Mouse (Mus musculus): ENCODE results near the gene Gpatch1. TPM values are rescaled to one million over a fixed set of nuclear protein-coding genes. Genes with fewer than 3 reads are reported as not detected.

Gpatch1 gene
- polyA plus RNA-seq, 1 experiment from 2014 or later = 23.1 TPM

- ATAC-seq (replicated peaks) = no peak
- Histone ChIP-seq H3K9ac (no peak overlapping the region), H3K27me3 (replicated peaks) (no peaks in the 10 kb centered on the region), H3K4me2 (no peak overlapping the region), H3K4me3 (no peak overlapping the region), H3K27ac (no peak overlapping the region), H3K36me3 (replicated peaks) (no peaks in the 10 kb centered on the region), H3K9me3 (no peaks in the 10 kb centered on the region), H3K4me1 (no peaks in the 10 kb centered on the region)
- WGBS = 94% methylated on average over 5 of the region's 5 CpGs
Observed at GRCm38 (mm10) chr7:35344785-35345330, 26.6 kb upstream of the Gpatch1 start.

GRCm38 (mm10) chr7:35342498-35342897, 24.3 kb upstream of the Gpatch1 start:
- no peak overlapping the region for H3K4me2 ChIP-seq
- no peaks in the 10 kb centered on the region for H3K36me3 ChIP-seq (replicated peaks)
- WGBS = 82% methylated on average over 4 of the region's 4 CpGs
- no peak overlapping the region for H3K9ac ChIP-seq
- no peaks in the 10 kb centered on the region for H3K9me3 ChIP-seq
- H3K4me1 ChIP-seq = no peaks in the 10 kb centered on the region
- H3K27ac ChIP-seq = no peak overlapping the region
- H3K27me3 ChIP-seq (replicated peaks) = 0 out of 2 replicates have a peak, but pooled peaks cover 5% of the 10 kb centered on the region
- ATAC-seq (replicated peaks) = no peak
- no peak overlapping the region for H3K4me3 ChIP-seq

DNA sequence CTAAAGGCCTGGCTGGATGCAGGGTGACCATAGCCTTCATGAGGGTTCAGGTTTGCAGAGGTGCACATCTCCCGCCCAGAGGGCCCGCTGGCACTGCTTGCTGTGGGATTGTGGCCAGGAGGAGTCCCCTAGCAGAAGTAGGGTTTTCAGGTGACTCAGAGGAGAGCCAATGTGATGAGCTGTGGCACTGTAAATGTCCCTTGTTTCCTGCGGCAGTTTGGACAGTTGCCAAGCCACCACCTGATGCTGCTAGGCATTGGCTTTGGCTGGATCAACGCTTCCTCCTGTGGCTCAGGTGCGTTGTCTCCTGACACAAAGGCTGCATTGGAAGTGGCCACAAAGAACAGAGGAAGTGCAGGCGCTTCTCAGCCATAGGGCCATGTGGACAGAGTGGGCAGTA, 23.0 kb upstream of the Gpatch1 start:
- H3K4me2 ChIP-seq = no peak overlapping the region
- no peaks in the 10 kb centered on the region for H3K36me3 ChIP-seq (replicated peaks)
- no peak overlapping the region for H3K9ac ChIP-seq
- 85% methylated on average over 6 of the region's 6 CpGs for WGBS
- no peak for ATAC-seq (replicated peaks)
- no peak overlapping the region for H3K27ac ChIP-seq
- no peaks in the 10 kb centered on the region for H3K9me3 ChIP-seq
- H3K4me3 ChIP-seq = no peak overlapping the region
- no peaks in the 10 kb centered on the region for H3K4me1 ChIP-seq
- H3K27me3 ChIP-seq (replicated peaks) = peaks cover 14% of the 10 kb centered on the region

- H3K36me3 ChIP-seq (replicated peaks) = no peaks in the 10 kb centered on the region
- H3K4me3 ChIP-seq = no peak overlapping the region
- H3K9ac ChIP-seq = no peak overlapping the region
- 20% methylated on average over 5 of the region's 5 CpGs for WGBS
- H3K27ac ChIP-seq = no peak overlapping the region
- no peak overlapping the region for H3K4me2 ChIP-seq
- no peaks in the 10 kb centered on the region for H3K9me3 ChIP-seq
- H3K27me3 ChIP-seq (replicated peaks) = peaks cover 23% of the 10 kb centered on the region
- peaks cover 6% of the 10 kb centered on the region for H3K4me1 ChIP-seq
- ATAC-seq (replicated peaks) = no peak
Observed at GRCm38 (mm10) chr7:35340196-35340595, 22.0 kb upstream of the Gpatch1 start.

DNA sequence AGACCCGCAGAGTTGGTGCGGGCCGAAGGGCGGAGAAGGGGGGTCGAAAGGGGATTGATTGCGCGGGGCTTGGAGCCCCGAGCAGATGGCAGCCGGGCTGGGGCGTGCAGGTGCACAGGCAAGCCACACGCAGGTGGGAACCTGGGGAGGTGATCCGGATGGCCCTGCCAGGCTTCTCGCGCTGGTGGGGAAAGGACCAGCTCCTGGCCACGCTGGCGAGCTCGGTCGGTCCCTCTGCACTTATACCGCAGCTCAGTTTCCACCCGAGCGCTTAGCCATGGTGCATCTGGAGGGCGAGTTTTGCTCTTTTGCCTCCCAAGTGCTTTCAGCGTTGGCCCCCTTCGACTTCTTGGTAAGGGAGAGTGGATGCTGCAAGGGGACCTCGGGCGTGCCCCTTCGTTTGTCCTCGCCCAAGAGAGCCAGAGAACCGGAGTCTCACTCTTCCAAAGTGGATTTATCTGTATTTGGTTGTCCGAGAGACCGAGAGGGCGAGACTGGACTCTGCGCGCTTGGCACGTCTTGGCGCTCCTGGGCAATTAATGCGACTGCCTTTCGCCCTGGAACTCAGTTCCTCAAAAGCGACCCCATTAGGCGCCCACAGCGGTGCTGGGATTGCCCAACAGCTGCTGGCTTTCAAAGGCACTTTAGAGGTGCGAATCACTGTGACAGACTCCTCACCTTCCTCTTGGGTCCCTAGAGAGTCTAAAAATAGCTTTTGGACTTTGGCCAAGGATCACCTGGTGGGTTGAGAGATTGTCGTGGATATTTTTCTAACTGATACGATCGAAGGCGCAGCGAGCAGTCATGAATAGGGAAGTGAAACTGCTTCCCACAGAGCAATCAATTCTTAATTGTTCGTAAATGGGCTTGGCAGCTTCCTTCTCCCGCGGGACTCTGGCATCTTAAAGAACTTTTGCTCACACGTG, 16.6 kb upstream of the Gpatch1 start:
- peak overlapping the region; percentile 99 for H3K4me2 ChIP-seq
- ATAC-seq (replicated peaks) = no peak; the same call in 1 of the 2 replicates
- peak overlapping the region; percentile 51 for H3K9ac ChIP-seq
- no peaks in the 10 kb centered on the region for H3K9me3 ChIP-seq
- H3K27ac ChIP-seq = no peak overlapping the region
- peak overlapping the region; percentile 65 for H3K4me3 ChIP-seq
- peaks cover 22% of the 10 kb centered on the region for H3K4me1 ChIP-seq
- H3K27me3 ChIP-seq (replicated peaks) = peaks cover 27% of the 10 kb centered on the region
- H3K36me3 ChIP-seq (replicated peaks) = no peaks in the 10 kb centered on the region
- WGBS = under 1% methylated on average over 51 of the region's 51 CpGs

DNA sequence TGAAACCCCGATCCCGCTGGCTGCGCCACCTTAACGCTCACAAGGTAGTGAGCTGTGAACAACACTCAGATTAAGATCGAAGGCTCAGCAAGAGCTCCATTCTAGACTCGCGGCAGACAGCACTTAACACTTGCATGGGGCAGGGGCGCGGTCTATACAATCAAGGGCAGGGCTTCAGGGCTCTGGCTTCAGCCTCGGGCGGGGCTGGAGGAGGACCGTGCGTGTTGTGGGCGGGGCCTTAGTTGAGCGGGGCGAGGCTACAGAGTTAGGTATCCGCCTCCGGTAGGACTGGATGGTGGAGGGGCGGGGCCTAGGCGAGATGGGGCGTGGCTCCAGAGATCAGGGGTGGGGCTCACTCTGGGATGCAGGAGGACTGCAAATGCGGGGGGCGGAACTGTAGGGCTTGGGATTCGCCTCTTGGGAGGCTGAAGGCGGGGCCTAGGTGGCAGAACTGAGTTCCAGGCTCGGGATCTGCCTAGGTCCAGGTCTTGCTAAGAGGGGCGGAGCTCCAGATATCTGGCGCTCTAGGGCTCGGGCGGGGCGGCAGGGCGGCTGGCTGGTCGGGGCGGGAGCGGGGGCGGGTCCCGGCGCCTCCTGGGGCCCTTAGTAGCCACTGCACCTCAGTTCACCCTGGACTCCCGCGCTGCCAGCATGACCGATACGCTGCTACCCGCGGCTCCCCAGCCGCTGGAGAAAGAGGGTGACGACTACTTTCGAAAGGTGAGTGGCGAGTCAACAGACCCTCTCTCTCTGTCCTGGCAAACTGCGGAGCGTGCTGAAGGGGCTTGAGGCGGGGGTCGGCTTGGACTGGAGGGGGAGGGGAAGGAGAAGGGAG, 15.7 kb upstream of the Gpatch1 start, which contains the start of gene Rhpn2:
Rhpn2 (plus strand) TSS at position 479 of the 835 bp plus-strand sequence.
- Histone ChIP-seq H3K36me3 (replicated peaks) (no peaks in the 10 kb centered on the region), H3K4me1 (peaks cover 22% of the 10 kb centered on the region), H3K4me2 (peak within 1 kb of the TSS; percentile 99), H3K9ac (peak within 1 kb of the TSS; percentile 51), H3K27me3 (replicated peaks) (peaks cover 27% of the 10 kb centered on the region), H3K27ac (peak within 1 kb of the TSS; percentile 67), H3K9me3 (no peaks in the 10 kb centered on the region), H3K4me3 (peak within 1 kb of the TSS; percentile 65)
- WGBS = under 1% methylated on average over 50 of the region's 52 CpGs
- ATAC-seq (replicated peaks) = peak; percentile 97

DNA sequence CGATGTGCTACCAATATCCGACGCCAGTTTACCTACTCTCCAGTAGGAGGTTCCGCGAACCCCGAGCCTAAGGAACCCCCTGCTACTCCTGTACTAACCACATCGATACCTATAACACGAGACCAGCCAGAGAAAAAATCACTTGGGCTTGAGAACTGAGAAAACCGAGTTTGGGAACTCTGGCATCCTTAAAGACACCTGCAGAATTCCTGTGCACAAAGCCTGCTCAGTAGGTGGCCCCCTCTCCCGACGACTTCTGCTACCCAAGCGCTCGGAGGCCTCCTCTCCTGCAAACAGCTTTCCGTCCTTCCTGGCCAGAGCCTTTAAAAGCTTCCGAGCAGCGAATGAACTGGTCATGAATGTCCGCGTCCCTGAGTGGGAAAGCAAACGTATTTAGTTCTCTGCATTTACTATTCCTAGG, 15.0 kb upstream of the Gpatch1 start:
- H3K27ac ChIP-seq = peak overlapping the region; percentile 67
- H3K9me3 ChIP-seq = no peaks in the 10 kb centered on the region
- ATAC-seq (replicated peaks) = peak; percentile 53
- peak overlapping the region; percentile 65 for H3K4me3 ChIP-seq
- H3K9ac ChIP-seq = peak overlapping the region; percentile 48
- peaks cover 24% of the 10 kb centered on the region for H3K27me3 ChIP-seq (replicated peaks)
- peak overlapping the region; percentile 99 for H3K4me2 ChIP-seq
- no peaks in the 10 kb centered on the region for H3K36me3 ChIP-seq (replicated peaks)
- H3K4me1 ChIP-seq = peaks cover 22% of the 10 kb centered on the region
- WGBS = 2% methylated on average over 19 of the region's 19 CpGs

DNA sequence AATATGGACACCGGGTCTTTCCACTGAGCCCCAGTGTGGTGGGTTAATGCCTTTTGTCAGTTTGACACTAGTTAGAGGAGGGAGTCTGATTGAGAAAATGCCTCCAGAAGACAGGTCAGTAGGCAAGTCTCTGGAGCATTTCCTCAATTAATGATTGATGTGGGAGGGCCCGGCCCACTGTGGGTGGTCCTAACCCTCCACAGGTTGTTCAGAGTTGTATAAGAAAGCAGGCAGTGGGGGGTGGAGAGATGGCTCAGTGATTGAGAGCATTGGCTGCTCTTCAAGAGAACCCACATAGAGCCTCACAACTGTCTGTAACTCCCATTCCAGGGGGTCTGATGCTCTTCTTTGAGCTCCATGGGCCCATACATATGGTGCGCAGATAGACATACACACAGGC, 13.3 kb upstream of the Gpatch1 start:
- Histone ChIP-seq H3K36me3 (replicated peaks) (no peaks in the 10 kb centered on the region), H3K4me2 (no peak overlapping the region), H3K4me1 (peaks cover 22% of the 10 kb centered on the region), H3K27ac (no peak overlapping the region), H3K4me3 (no peak overlapping the region), H3K9me3 (no peaks in the 10 kb centered on the region), H3K27me3 (replicated peaks) (peaks cover 20% of the 10 kb centered on the region), H3K9ac (no peak overlapping the region)
- ATAC-seq (replicated peaks) = no peak
- WGBS = 62% methylated on average over 3 of the region's 3 CpGs

GRCm38 (mm10) chr7:35322732-35323420, 4.6 kb upstream of the Gpatch1 start:
- no peak for ATAC-seq (replicated peaks)
- Histone ChIP-seq H3K4me1 (peaks cover 6% of the 10 kb centered on the region), H3K4me3 (no peak overlapping the region), H3K36me3 (replicated peaks) (no peaks in the 10 kb centered on the region), H3K4me2 (peak overlapping the region; percentile 14), H3K27me3 (replicated peaks) (0 out of 2 replicates have a peak, but pooled peaks cover 4% of the 10 kb centered on the region), H3K27ac (no peak overlapping the region), H3K9me3 (no peaks in the 10 kb centered on the region), H3K9ac (no peak overlapping the region)
- 4% methylated on average over 12 of the region's 13 CpGs for WGBS

DNA sequence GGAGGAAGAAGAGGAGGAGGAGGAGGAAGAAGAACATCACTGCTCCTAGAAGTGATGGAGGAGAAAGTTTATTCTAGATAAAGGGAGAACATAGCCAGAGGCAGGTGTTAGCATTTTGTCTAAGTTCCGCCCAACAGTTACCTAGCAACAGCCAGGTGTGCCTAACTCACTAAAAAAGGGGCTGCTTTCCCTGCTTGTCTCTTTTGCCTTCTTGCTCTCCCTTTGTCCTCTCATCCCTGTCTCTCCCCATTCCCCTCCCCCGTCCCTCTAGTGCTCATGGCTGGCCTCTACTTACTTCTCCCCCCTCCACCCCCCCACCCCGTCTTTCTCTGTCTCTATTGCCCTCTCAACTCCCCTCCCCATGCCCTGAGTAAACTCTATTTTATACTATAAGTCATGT, 3.9 kb upstream of the Gpatch1 start:
- 42% methylated on average over 3 of the region's 3 CpGs for WGBS
- no peak for ATAC-seq (replicated peaks)
- H3K9ac ChIP-seq = no peak overlapping the region
- H3K27me3 ChIP-seq (replicated peaks) = no peaks in the 10 kb centered on the region
- H3K4me2 ChIP-seq = no peak overlapping the region
- H3K36me3 ChIP-seq (replicated peaks) = no peaks in the 10 kb centered on the region
- no peak overlapping the region for H3K4me3 ChIP-seq
- peaks cover 12% of the 10 kb centered on the region for H3K4me1 ChIP-seq
- H3K27ac ChIP-seq = no peak overlapping the region
- H3K9me3 ChIP-seq = no peaks in the 10 kb centered on the region

DNA sequence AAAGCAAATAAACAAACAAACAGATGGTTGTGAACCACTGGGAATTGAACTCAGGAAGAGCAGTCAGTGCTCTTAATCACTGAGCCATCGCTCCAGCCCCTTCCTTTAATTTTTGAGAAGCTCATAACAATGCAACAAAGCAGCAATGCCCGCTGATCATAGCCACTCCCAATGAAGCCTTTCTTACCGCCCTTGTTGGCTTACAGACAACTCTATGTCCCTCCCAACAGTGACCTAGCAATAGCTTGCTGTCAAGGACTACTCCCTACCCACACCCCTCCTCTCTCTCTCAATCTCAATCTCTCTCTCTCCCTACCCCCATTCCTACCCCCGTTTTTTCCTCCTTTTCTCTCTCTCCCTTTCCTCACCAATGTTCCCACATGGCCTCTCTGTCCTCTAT, 1.5 kb upstream of the Gpatch1 start:
- WGBS = 73% methylated on average over 4 of the region's 4 CpGs
- Histone ChIP-seq H3K9me3 (no peaks in the 10 kb centered on the region), H3K27ac (no peak overlapping the region)

More for the DNA sequence above, 1.5 kb upstream of the Gpatch1 start:
- H3K27me3 ChIP-seq (replicated peaks) = no peaks in the 10 kb centered on the region
- H3K4me3 ChIP-seq = no peak overlapping the region
- peaks cover 21% of the 10 kb centered on the region for H3K4me1 ChIP-seq
- H3K36me3 ChIP-seq (replicated peaks) = no peaks in the 10 kb centered on the region
- no peak overlapping the region for H3K9ac ChIP-seq
- ATAC-seq (replicated peaks) = no peak
- H3K4me2 ChIP-seq = no peak overlapping the region
